Mouse (Mus musculus): ENCODE measurements around the gene Calr.

GRCm38 (mm10) chr8:84798446-84799135 is 48.1 kb downstream of the Calr start:
- no peak for TF ChIP-seq CTCF (conservative IDR thresholded peaks at IDR 0.05; ENCODE audit: low read length)
- TF ChIP-seq POU5F1 (IDR thresholded peaks at IDR 0.05; ENCODE audit: borderline replicate concordance, low read length) = no peak
- no peak for TF ChIP-seq NANOG (IDR thresholded peaks at IDR 0.05; ENCODE audit: borderline replicate concordance, low read length)
